Mouse (Mus musculus) T-cell, adult 2 months (primary cell): ENCODE measurements around the gene Tnfaip8l2.

Experiments used
- DNase-seq: peaks from one replicate; pipeline ENCODE4 v3.0.0; 2022; ENCODE audit warnings: low spot score

Tnfaip8l2 gene

DNA sequence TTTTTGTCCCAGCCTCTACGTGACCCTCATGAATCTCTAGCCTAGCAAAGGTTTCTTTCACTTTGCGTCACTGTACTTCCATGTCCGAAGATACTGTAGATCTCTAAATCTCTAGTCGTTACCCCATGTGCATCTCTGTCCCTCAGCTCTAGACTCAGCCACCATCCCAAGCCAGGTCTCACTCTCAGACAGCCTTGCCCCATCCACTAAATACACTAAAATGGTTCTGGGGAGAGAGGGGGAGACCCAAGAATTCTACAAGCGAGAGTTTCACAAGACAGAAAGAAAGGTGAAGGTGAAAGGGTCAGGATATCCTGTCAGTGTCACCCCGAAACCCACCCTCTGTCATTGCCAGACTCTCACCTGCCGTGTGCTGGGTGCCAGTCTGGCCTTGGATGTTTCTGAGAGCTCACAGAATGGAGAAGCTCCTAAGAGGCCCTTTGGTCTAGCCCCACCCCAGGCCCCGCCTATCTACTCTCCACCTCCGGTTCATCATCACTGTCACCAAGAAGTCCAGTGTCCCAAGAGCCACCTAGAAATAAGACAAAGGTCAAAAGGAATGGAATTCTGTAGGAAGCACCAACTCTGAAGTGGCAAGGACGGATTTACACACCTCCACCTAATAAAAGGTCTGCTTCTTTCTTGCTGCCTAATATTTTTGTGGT is at the start of gene Tnfaip8l2:
Gene Tnfaip8l2 (minus strand): TSS at position 409 of the 665 bp plus-strand sequence.
- peak; percentile 64 for DNase-seq

DNA sequence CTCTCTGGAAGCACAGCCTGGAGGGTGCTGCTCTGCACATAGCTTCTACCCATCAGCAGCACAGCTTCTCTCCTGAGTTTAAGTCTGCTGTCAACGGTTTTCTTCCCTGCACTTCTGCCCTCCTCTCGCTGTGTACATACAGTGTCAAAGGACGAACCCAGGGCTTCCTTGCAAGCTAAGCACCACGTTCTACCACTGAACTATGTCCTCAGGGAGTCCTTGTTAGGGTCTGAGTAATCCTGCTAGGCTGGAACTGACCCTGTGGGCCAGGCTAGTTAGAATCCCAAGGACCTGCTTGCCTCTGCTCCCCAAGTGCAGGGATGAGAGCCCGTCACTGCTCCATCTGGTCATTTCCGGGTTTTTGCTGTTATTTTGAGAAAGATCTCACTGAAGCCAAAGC is 44.7 kb upstream of the Tnfaip8l2 start:
- DNase-seq: no peak

DNA sequence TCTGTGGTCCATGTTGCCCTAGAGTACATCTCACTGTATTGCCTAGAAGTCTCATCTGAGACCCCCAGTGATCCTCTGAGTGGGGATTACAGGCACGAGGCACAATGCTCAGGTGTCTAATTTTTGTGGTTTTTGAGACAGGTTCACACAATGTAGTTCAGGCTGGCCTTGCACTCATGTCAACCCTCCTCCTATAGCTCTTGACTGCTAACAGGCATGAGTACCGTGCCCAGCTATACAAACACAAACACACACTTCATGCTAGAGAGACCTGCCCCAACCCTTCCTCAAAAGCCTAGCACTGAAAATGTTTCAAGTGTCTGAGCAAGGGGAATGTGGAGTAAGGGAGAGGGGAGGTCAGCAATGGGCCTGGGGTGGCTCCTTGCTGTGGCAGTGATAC is 43.9 kb upstream of the Tnfaip8l2 start:
- DNase-seq: no peak

DNA sequence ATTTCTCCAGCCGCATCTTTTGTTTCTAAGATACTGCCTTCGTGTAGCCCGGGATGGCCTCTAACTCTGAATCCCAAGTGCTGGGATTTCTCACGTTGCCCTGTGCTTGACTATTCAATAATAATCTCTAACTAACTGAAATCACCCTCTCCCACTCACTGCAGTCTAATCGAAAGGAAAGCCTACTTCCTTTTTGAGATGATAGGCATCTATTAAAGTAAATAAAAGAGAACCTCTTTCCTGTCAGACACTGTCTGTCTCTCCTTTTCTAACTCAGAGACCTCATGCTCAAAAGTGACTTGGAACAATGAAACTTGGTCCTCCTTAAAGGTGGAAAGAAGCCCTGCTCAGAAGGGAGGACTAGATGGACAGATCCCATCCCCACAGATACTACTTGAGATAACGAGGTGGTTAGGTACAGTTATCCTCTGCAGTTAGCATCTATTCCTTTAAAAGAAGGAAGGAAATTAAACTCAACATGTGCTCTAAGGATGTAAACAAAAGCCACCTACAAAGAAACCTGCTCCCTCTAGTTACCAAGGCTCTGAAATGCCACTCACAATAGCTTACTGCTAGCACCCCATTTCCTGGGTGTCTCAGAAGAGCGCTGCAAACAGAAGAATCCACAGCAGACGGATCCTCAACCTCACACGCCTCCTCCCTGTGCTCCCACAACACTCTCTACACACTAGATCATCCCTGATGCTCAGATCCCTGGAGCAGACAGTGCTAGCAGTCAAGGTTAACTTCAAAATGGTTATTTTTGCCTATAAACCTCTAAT is 42.8 kb upstream of the Tnfaip8l2 start:
- DNase-seq: peak; percentile 12

DNA sequence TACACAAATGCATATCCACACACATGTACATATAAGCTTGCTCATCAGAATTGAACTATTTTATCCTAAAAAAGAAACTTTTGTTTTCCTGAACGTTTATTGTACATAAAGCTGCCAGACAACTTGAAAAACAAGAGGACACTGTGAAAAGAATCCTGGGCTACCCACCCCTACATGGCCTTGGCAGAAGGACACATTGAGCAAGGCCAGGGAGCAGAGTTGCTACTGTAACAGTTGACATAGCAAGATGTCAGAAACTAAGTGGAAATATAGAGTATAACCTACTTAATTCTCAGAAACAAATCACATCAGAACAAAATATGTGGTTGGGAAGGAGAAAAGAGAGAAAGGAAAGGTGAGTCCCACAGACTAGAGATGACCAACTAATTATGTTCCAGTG is 39.7 kb upstream of the Tnfaip8l2 start:
- no peak for DNase-seq

DNA sequence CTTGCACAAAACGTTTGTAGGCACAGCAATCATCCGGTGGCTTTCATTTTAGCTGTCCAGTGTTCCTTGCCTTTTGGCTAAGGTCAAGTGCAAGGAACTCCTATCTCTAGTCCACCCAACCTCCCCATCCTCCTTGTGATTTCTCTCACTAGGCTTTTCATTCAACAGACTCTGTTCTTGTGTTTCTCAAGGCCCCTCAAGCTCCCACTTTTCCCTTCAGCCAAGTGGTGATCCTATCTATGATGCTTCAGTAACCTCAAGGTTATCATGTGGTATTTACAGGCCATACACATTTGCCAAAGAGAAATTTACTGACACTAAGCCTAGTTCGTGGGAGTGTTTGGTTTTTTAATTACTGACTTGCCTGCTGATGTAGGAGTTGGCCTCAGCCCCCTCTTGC is 37.7 kb upstream of the Tnfaip8l2 start:
- no peak for DNase-seq

DNA sequence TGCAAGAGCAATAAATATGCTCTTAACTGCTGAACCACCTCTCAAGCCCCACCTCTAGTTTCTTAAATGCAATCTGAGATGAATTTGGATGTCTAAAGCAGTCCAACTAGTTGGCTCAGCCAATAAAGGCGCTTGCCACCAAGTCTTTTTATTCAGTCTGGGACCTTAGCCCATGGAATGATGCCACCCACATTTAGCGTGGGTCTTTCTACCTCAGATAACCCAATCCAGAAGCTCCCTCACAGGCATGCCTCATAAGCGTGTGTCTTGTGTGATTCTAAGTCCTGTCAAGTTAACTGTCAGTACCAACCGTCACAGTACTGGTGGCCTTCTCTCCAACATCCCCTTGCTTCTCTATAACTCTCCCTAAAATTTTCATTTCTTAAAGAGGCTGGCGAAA is 36.8 kb upstream of the Tnfaip8l2 start:
- DNase-seq: no peak

DNA sequence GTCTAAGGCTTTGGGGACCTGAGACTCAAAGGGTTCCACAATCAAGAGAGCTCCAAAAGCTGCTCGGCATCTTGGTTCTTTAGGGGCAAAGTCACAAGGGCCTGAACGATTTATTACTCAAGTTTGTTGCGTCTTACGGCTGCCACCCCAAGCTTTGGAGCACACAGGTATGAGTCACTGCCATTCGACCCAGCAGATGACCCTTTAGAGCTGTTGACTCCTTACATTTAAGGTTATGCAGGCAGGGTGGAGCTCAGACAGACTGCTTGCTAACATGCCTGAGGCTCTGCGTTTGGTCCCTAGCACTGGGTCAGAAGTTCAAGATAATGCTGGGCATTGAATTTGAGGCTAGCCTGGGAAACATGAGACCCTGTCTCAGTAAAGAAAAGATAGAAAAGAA is 35.4 kb upstream of the Tnfaip8l2 start:
- no peak for DNase-seq

DNA sequence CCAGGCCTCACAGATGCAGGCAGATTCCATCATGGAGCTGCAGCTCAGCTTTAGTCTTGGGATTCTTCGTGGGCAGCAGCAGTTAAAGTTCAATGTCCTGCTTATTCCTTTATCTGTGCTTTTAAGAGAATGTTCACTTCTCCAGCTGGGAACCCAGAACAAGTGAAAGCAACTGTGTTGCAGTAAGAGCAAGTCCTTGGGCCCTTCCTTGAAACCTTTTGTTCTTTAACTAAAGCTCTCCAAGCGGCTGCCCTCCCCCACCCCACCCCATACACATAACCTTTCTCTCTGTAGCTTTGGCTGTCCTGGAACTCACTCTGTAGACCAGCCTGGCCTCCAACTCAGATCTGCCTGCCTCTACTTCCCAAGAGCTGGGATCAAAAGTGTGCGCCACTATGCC is 34.3 kb upstream of the Tnfaip8l2 start:
- DNase-seq: no peak

DNA sequence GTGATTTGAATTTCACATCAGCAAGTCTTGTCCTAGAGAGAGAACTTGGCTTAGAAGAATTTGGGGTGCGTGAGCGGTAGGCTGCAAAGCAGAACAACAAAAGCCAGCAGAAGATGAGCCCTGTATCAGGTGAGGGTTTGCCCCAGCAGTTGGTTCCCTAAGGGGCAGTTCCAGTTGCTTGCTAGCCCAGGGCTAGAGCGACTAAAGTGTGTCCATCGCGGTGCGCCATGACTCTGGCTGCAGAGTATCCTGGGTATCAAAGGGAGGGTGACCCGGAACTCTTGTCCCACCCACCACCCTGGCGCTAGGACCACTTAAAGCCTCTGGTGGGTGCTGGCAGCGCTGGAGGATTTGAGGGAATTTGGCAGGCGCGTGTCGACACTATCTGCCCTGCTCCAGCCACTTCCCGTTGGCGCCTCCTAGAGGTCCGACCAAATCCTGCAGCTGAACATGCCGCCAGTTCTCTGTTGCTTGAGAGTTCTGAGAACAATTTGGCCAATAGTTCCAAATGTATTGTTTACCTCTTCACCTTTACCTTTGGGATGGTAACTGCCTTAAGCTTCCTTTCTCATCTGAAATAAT is 31.9 kb upstream of the Tnfaip8l2 start:
- peak; percentile 78 for DNase-seq

DNA sequence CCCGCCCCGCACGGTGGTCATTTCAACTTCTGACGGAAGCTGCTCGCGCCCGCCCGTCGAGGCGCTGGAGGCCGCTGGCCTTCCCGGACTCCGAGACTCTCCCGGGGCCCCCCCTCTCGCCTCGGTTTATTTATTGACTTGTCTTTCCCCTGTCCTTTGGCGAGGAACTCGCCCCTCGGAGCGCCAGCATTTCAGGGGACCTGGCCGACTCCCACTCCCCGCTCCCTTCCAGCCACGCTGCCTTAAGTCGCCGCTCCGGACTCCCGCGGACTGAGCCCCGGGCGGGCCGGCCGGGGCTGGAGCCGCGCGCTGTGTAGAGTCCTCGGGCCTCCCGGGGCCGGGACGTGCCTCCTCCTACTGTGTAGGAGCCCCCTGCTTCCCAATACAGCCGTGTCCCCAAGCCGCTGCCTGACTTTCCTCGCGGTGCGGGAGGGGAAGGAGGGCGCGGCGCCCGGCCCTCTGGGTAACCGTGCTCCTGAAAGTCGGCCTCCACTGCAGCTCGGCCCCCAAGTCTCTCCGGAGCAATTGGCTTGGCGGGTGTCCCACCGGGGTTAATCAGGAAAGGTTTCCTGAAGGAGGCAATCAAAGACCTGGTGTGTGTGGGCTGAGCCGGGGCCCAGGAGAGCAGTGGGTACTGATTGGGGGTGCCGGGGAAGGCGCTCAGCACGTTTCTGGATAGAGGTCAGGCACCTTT is 31.2 kb upstream of the Tnfaip8l2 start:
- no peak for DNase-seq

DNA sequence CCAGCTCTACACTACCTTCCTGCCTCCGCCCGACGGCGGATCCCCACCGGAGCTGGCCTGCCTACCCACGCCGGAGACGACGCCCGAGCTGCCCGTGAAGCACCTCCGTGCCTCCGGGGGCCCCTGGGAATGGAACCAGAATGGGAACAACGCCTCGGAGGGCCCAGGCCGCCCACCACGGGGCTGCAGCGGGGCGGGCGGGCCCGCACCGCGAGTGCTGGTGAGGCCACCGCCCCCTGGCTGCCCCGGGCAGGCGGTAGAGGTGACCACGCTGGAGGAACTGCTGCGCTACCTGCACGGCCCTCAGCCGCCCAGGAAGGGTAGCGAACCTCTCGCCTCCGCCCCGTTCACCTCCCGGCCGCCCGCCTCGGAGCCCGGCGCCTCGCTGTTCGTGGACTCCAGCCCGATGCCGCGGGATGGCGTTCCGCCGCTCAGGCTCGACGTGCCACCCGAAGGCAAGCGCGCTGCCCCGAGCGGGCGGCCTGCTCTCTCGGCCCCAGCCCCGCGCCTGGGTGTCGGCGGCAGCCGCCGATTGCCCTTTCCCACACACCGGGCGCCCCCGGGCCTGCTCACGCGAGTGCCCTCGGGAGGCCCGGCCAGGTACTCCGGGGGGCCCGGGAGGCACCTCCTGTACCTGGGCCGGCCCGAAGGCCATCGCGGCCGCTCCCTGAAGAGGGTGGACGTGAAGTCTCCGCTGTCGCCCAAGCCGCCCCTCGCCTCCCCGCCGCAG is 30.5 kb upstream of the Tnfaip8l2 start:
- DNase-seq: no peak

DNA sequence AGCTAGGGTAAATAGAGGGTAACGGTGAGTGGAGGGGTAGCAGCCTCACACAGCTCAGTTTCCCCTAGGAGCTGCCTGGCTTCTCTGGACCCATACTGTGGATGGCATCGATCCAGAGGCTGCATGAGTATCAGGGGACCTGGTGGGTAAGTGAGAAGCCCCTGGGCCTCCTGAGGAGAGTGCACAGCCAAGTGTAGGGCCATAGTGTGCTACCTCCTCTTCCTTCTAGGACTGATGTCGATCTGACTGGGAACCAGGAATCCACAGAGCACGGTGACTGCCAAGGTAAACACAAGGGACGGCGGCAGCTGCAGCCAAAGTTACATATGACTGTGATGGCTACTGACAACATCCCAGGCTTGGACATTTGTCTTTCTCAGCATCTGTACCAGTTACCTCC is 28.9 kb upstream of the Tnfaip8l2 start:
- no peak for DNase-seq

DNA sequence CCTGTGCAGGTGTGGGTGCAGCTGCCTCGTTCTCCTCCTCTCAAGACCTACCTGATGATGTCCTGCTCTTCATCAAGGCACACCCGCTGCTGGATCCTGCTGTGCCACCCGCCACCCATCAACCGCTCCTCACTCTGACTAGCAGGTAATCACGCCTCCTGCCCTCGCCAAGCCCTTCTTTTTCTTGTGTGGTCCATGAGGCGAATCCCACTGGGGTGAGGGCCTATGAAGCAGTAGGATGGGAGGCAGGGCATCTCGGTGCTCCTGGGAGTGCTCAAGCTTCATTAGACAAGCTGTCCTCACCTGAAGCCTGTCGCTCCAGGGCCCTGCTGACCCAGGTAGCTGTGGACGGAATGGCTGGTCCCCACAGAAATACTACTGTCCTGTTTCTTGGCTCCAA is 27.8 kb upstream of the Tnfaip8l2 start:
- DNase-seq: no peak

DNA sequence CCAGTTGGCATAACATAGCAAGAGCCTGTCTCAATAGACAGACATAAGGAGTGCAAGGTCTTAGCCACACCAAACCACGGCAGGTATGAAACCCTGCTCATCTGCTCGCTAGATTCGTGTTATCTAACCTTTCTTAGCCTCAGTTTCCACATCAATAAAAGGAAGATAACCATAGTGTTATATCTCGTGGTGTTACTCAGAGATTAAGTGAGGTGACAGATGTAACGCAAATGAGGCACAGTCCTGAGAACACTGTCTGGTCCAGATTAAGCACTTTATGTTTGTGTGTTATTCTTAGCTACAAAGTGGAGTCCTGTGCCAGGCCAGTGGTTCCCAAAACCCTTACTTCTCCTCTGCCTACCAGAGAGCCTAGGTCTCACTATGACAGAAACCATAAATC is 22.7 kb upstream of the Tnfaip8l2 start:
- DNase-seq: no peak

DNA sequence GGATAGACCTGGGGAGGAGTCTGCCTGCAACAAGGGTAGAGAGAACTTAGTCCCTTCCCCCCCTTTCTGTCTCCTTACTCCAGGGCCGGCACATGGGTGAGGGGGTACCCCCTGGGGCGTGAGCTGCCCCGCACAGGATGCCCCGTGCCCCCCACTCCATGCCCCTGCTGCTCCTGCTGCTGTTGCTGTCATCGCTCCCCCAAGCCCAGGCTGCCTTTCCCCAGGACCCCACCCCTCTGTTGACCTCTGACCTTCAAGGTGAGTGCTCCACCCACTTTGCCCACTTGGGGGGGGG is 22.0 kb upstream of the Tnfaip8l2 start:
- DNase-seq: no peak

DNA sequence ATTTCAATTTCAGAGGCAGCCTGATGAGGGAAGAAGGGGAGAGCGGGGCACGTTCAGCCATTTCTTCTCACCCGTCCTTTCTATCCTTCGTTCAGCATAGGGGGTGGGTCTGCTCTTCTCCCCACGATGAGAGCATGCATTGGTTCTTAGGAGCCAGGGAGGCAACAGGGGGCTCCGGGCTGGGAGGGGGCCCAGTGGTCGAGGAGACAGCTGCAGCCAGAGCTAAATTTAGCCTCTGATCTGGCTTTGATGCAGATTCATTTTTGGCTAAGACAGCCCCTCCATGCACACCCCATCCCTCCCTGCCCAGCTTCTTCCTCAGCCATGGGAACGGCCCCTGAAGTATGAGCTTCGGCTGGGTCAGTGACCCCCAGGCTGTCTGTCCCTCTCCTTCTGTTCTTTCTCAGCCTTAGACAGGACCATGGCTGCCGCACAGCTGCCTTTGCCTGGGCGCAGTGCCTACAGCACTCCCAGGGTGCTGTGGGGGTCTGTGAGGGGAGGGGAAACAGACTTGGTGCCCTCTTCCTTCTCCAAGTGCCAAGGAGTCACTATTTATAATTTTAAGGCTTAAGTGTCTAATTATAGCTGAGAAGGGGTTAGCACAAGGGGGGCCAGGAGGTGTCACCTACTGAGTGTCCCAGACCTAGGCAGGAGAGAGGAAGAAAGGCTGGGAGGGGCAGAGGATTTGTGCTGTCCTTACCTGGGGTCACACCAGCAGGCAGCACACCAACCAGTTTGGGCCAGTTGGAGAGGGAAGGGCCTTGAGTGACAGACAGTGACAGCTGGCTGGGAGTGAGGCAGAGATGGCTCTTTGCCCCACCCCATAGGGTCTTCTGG is 21.5 kb upstream of the Tnfaip8l2 start:
- DNase-seq: no peak

DNA sequence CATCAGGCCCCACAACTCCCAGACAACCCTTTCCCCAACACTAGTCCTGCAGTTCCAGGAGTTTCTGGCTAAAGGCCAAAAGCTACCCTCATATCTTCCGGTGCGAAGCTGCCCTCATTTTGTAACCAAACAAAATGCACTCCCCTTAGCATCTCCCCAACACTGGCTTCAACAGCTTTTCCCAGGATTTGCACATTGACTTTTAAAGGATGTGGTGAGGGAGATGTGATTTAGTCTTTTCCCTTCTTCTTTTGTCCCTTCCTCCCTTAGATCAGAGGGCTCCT is 20.1 kb upstream of the Tnfaip8l2 start:
- no peak for DNase-seq

DNA sequence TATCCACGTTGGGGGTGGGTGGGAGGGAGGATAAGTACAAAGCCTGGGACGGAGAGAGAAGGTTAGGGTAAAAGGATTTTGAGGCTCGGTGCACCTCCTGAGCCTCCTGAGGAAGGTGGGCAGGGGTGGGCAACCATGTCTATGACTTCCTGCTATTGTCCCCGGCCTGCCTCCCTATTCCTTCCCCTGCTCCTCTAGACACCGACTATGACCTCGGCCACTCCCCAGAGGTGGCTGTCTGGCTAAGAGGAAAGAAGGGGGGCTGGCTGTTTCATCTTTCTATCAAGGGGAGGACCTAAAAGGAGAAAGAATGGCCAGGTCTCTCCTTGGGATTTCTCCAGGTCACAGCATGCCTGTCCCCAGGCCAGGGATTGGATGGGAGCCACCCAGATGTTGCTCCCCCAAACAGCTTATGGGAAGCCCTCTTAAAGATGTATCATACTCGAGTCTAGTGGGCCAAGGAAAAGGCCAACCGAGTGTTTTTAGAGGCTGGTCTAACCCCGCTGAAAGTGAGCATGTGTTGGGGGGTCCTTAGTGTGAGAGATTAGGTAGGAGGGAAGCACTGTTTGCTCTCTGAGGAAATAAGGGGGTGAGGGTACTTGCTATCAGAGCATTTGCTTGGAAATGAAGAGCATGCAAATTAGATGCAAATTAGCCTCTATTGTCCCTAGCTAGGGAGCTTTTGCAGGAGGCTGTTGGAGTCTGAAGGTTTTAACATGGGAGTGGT is 19.6 kb upstream of the Tnfaip8l2 start:
- DNase-seq: no peak

DNA sequence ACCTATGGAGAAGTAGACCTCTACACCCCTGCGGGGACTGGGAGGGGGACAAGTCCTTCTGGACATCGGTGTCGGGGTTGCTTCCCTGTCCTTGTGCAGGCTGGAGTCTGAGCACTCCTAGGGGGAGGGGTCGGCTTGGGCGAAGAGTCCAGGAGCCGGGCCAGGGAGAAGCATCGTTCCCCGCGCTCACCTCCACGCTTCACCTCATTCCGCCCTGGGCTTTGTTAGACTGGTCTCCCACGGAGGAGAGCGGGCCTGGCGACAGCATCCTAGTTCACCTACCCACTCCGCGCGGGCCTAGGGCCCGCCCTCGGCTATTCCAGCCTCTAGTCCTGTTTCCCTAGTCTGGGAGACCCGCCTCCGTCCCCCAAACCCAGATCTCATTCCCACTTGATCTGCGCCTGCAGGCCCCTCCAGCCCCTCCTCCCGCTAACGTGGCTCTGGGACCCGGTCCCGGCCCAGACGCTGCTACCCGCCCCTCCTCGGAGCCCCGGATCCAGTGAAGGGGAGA is 18.9 kb upstream of the Tnfaip8l2 start:
- no peak for DNase-seq
